Mouse (Mus musculus) CH12.LX (cell line): ENCODE data around the gene Gns. TPM values are rescaled to one million over a fixed set of nuclear protein-coding genes. Genes with fewer than 3 reads are reported as not detected.

Experiments
- DNase-seq: peaks from one replicate; pipeline ENCODE4 v3.0.0-alpha.2; 2013; ENCODE audit errors: extremely low read depth
- H3K27ac ChIP-seq: 2 replicates; pipeline ENCODE4 v1.5.1; 2012; ENCODE audit warnings: low read depth, mild to moderate bottlenecking, control low read depth, moderate library complexity; ENCODE audit not compliant: insufficient read depth
- H3K27me3 ChIP-seq: replicated peaks from 2 replicates; pipeline ENCODE3; 2012; ENCODE audit warnings: inconsistent platforms
- H3K36me3 ChIP-seq, 2 experiments: replicated peaks in 1 of 2; 2 replicates each; pipeline versions ENCODE3 to v1.6.1; 2012; ENCODE audit warnings: inconsistent platforms in 1 of 2, low read length in 1 of 2, mild to moderate bottlenecking in 1 of 2, mixed read lengths in 1 of 2, moderate library complexity in 1 of 2; ENCODE audit not compliant: control insufficient read depth in 1 of 2, insufficient read depth in 1 of 2
- H3K4me1 ChIP-seq, 2 experiments: 2 replicates each; pipeline ENCODE4 v1.6.1; 2012; ENCODE audit warnings: inconsistent platforms in 1 of 2, moderate library complexity in 1 of 2; ENCODE audit not compliant: insufficient read depth in 2 of 2, control insufficient read depth in 1 of 2
- H3K4me2 ChIP-seq: 2 replicates; pipeline ENCODE4 v1.6.1; 2012; ENCODE audit warnings: low read depth, mild to moderate bottlenecking, control low read depth; ENCODE audit not compliant: poor library complexity, insufficient read depth, severe bottlenecking
- H3K4me3 ChIP-seq, 3 experiments: fragments of 150-350 bp in 1 of 3; sonication (generic) in 1 of 3; replicated peaks in 1 of 3; 2 replicates each; pipeline versions ENCODE3 to v1.5.1; 2011 to 2012; ENCODE audit warnings: low read depth in 2 of 3, low read length in 2 of 3, mild to moderate bottlenecking in 2 of 3, moderate library complexity in 2 of 3, control low read depth in 1 of 3, improper control_type of control experiment in 1 of 3, inconsistent platforms in 1 of 3, mixed read lengths in 1 of 3; ENCODE audit not compliant: poor library complexity in 1 of 3
- H3K79me2 ChIP-seq: replicated peaks from 2 replicates; pipeline ENCODE4 v1.6.1; 2012; ENCODE audit warnings: mild to moderate bottlenecking, moderate library complexity; ENCODE audit not compliant: control insufficient read depth, poor library complexity, insufficient read depth, severe bottlenecking; ENCODE audit errors: extremely low read depth
- H3K9ac ChIP-seq: 2 replicates; pipeline ENCODE4 v1.6.1; 2012; ENCODE audit warnings: low read depth, mild to moderate bottlenecking, control low read depth, moderate library complexity; ENCODE audit not compliant: insufficient read depth
- H3K9me3 ChIP-seq: replicated peaks from 2 replicates; pipeline ENCODE3; 2012; ENCODE audit warnings: low read length, inconsistent platforms, mixed read lengths
- CHD1 ChIP-seq: IDR thresholded peaks from 2 replicates; pipeline ENCODE4 v1.6.1; 2012; ENCODE audit warnings: low read depth, low read length, improper control_type of control experiment, inconsistent platforms
- CHD2 ChIP-seq: IDR thresholded peaks from 2 replicates; pipeline ENCODE4 v1.6.1; 2011; ENCODE audit warnings: low read length, improper control_type of control experiment
- ELF1 ChIP-seq: IDR thresholded peaks from 2 replicates; pipeline ENCODE4 v1.6.1; 2014; ENCODE audit warnings: low read depth, mild to moderate bottlenecking, inconsistent platforms, low read length, improper control_type of control experiment
- EP300 ChIP-seq: IDR thresholded peaks from 2 replicates; pipeline ENCODE4 v1.6.1; 2011; ENCODE audit warnings: low read length, improper control_type of control experiment
- ETS1 ChIP-seq: conservative IDR thresholded peaks from 2 replicates; pipeline ENCODE4 v1.6.1; 2012; ENCODE audit warnings: low read depth, mild to moderate bottlenecking, inconsistent platforms, low read length, improper control_type of control experiment, moderate library complexity
- KAT2A ChIP-seq: IDR thresholded peaks from 2 replicates; pipeline ENCODE4 v1.6.1; 2012; ENCODE audit warnings: low read length, improper control_type of control experiment, inconsistent platforms; ENCODE audit not compliant: insufficient replicate concordance
- MAX ChIP-seq: IDR thresholded peaks from 2 replicates; pipeline ENCODE4 v1.6.1; 2011; ENCODE audit warnings: low read length, improper control_type of control experiment
- MXI1 ChIP-seq: IDR thresholded peaks from 2 replicates; pipeline ENCODE4 v1.6.1; 2011; ENCODE audit warnings: mild to moderate bottlenecking, low read depth, low read length, improper control_type of control experiment
- NELFE ChIP-seq: IDR thresholded peaks from 2 replicates; pipeline ENCODE4 v1.6.1; 2011; ENCODE audit warnings: low read depth, low read length, improper control_type of control experiment
- NRF1 ChIP-seq: IDR thresholded peaks from 2 replicates; pipeline ENCODE4 v1.6.1; 2014; ENCODE audit warnings: low read depth, mild to moderate bottlenecking, inconsistent platforms, low read length, improper control_type of control experiment, moderate library complexity
- PAX5 ChIP-seq: IDR thresholded peaks from 2 replicates; pipeline ENCODE4 v1.6.1; 2012; ENCODE audit warnings: low read length, inconsistent platforms, mixed read lengths
- POLR2AphosphoS2 ChIP-seq: IDR thresholded peaks from 2 replicates; pipeline ENCODE4 v1.6.1; 2011; ENCODE audit warnings: low read depth, low read length, improper control_type of control experiment
- RAD21 ChIP-seq: IDR thresholded peaks from 2 replicates; pipeline ENCODE4 v1.6.1; 2011; ENCODE audit warnings: low read depth, mild to moderate bottlenecking, low read length, improper control_type of control experiment, moderate library complexity
- SIN3A ChIP-seq: IDR thresholded peaks from 2 replicates; pipeline ENCODE4 v1.6.1; 2012; ENCODE audit warnings: low read length, improper control_type of control experiment, inconsistent platforms
- SMC3 ChIP-seq: IDR thresholded peaks from 2 replicates; pipeline ENCODE4 v1.6.1; 2011; ENCODE audit warnings: low read depth, low read length, improper control_type of control experiment
- TCF12 ChIP-seq: IDR thresholded peaks from 2 replicates; pipeline ENCODE4 v1.6.1; 2014; ENCODE audit warnings: low read depth, mild to moderate bottlenecking, inconsistent platforms, low read length, improper control_type of control experiment
- UBTF ChIP-seq: IDR thresholded peaks from 2 replicates; pipeline ENCODE4 v1.6.1; 2012; ENCODE audit warnings: low read depth, mild to moderate bottlenecking, inconsistent platforms, low read length, improper control_type of control experiment, moderate library complexity
- USF2 ChIP-seq: conservative IDR thresholded peaks from 2 replicates; pipeline ENCODE4 v1.6.1; 2011; ENCODE audit warnings: low read depth, low read length, improper control_type of control experiment
- ZKSCAN1 ChIP-seq: IDR thresholded peaks from 2 replicates; pipeline ENCODE4 v1.6.1; 2012; ENCODE audit warnings: low read depth, inconsistent platforms, low read length, improper control_type of control experiment, borderline replicate concordance
- ZMIZ1 ChIP-seq: IDR thresholded peaks from 2 replicates; pipeline ENCODE4 v1.6.1; 2012; ENCODE audit warnings: low read depth, mild to moderate bottlenecking, inconsistent platforms, low read length, improper control_type of control experiment
- ZNF384 ChIP-seq: IDR thresholded peaks from 2 replicates; pipeline ENCODE4 v1.6.1; 2012; ENCODE audit warnings: low read depth, low read length, improper control_type of control experiment, inconsistent platforms
- dilution Hi-C: fragments of 300-500 bp; cut with MboI; formaldehyde crosslinking; loops from 2 replicates; pipeline ENCODE4 v1.14.3; 2020; ENCODE audit warnings: low sequenced_read_pairs; ENCODE audit not compliant: extremely low pct_unique_long_range_greater_than_20kb, extremely low pct_ligation_motif_present
- in situ Hi-C: fragments of 300-500 bp; cut with MboI; formaldehyde crosslinking; loops from 3 replicates; pipeline ENCODE4 v1.14.3; 2019; ENCODE audit warnings: low sequenced_read_pairs, low pct_ligation_motif_present, low pct_unique_long_range_greater_than_20kb, mixed read lengths
- polyA plus RNA-seq: library from polyadenylated mRNA; unstranded; fragments of >175 nt; gene quantifications from 2 replicates; pipeline ENCODE4 v1.2.1, GENCODE M21; 2012; ENCODE audit warnings: low read depth; ENCODE audit not compliant: insufficient read length
- total RNA-seq, 2 experiments: library from RNA; depleted of rRNA; stranded (reverse); fragments of 300-350 nt in 1 of 2; fragments of >200 nt in 1 of 2; gene quantifications; 2 replicates each; pipeline ENCODE4 v1.2.3; 2012 to 2014

Gns gene
- total and polyA plus RNA-seq, 3 experiments = 28.7 to 104 (median 58.2) TPM

DNA sequence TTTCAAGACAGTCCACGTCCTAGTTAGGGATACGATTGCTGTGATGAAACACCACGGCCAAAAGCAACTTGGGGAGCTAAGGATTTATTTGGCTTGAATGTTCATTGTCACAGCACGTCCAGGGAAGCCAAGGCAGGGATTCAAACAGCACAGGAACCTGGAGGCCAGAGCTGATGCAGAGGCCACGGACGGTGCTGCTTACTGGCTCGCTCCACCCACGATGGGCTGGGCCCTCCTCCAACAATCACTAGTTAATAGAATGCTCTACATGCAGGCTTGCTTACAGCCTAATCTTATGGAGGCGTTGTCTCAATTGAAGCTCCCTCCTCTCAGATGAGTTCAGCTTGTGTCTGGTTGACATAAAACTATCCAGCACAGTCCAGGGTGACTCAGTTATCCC is 2.9 kb downstream of the Gns start:
- Histone ChIP-seq H3K9me3 (peaks cover 6% of the 10 kb centered on the region), H3K4me1 (peaks cover under 1 to 39% of the 10 kb centered on the region in 2 experiments; a peak in 3 of 4 replicates), H3K27ac (no peak overlapping the region), H3K27me3 (no peaks in the 10 kb centered on the region), H3K9ac (no peak overlapping the region), H3K36me3 (peaks cover 25 to 51% of the 10 kb centered on the region in 2 experiments), H3K4me3 (no peak overlapping the region), H3K4me2 (no peak overlapping the region), H3K79me2 (peaks cover 23% of the 10 kb centered on the region)
- no peak for DNase-seq
- TF ChIP-seq RAD21 (no peak), POLR2AphosphoS2 (no peak), SIN3A (no peak), ZNF384 (no peak), NELFE (no peak), ETS1 (no peak), UBTF (no peak), MAX (no peak), USF2 (no peak), NRF1 (no peak), CHD2 (no peak), ELF1 (no peak), KAT2A (no peak), MXI1 (no peak), ZMIZ1 (no peak), CHD1 (no peak), TCF12 (no peak), EP300 (no peak)
- in situ Hi-C loops = no loop called here
- dilution Hi-C loops = no loop called here

DNA sequence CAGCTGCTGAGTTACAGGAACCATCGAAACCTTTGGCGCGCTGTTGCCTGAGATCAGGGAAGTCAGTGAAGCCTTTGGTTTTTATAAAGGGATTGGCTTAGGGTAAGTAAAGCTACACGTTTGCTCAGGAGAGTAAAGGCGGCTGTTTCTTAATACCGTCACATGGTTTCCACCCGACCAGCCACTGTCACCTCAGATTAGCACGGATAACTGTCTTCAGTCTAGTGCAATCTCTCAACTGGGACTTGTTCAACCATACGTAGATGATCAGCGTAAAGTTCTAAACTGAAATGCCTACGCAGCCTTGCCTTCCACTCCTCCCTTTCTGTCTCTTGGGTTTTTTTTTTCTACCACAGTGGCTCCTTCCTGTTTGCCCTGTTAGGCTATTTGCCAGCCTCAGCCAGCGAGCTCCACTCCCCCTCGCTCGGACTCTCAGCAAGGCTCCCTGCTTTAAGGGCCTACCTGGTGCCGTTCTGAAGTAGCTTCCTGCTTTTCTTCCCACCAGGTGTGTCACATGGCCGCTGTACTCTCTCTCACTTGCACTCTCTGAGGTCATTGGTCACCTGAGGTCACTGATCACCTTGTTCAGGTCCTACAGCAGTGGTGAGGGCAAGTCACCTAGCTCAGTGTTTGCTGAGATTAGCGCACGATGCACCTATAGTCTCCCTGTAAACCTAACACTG is 4.0 kb downstream of the Gns start:
- in situ Hi-C loops = no loop called here
- peaks cover 25 to 59% of the 10 kb centered on the region in 2 experiments for H3K36me3 ChIP-seq
- no peak for DNase-seq
- dilution Hi-C loops = no loop called here
- no peak for TF ChIP-seq PAX5
- no peak for TF ChIP-seq SMC3
- no peak for TF ChIP-seq ZKSCAN1
- peaks cover 23% of the 10 kb centered on the region for H3K79me2 ChIP-seq
- no peak overlapping the region for H3K27ac ChIP-seq
- H3K4me1 ChIP-seq = peaks cover 10 to 50% of the 10 kb centered on the region in 2 experiments
- no peak overlapping the region for H3K9ac ChIP-seq
- H3K4me3 ChIP-seq = no peak overlapping the region
- H3K27me3 ChIP-seq = no peaks in the 10 kb centered on the region
- H3K4me2 ChIP-seq = no peak overlapping the region
- H3K9me3 ChIP-seq = peaks cover 6% of the 10 kb centered on the region
